Mouse (Mus musculus): ENCODE measurements around the gene 1520401A03Rik. TPM values are rescaled to one million over a fixed set of nuclear protein-coding genes. Genes with fewer than 3 reads are reported as not detected.

1520401A03Rik gene
- polyA plus RNA-seq, 1 experiment from 2014 or later = 0.05 TPM

- H3K9me3 ChIP-seq (replicated peaks) = no peaks in the 10 kb centered on the region
- H3K27me3 ChIP-seq = peaks cover 71% of the 10 kb centered on the region
Observed at GRCm38 (mm10) chr17:23695801-23696200, 26.8 kb downstream of the 1520401A03Rik start.

DNA sequence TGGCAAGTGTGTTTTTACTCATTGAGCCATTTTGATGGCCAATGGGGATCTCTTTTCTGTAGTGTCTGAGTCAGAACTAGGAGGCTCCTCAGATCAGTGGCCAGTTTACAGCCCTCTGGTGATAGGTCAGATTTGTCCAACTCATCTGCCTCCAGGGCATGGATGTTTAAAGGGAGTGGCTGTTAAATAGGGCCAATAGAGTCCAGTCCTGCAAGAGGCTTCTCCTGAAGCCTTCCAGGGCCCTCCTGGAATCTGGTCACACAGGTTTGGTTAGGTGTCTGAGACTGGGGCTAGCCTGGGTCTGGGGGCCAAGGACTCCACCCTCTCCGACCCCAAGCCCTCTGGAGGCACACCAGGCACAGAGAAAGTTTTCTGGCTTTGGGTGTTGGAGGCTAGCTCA, 28.1 kb downstream of the 1520401A03Rik start:
- Histone ChIP-seq H3K27ac (no peak overlapping the region), H3K27me3 (peaks cover 58% of the 10 kb centered on the region), H3K9ac (no peak overlapping the region), H3K4me1 (replicated peaks) (peaks cover 6% of the 10 kb centered on the region), H3K9me3 (replicated peaks) (no peaks in the 10 kb centered on the region), H3K4me2 (no peak overlapping the region), H3K4me3 (replicated peaks) (no peak overlapping the region), H3K36me3 (no peaks in the 10 kb centered on the region)
- DNase-seq (no peak), ATAC-seq (ENCODE audit: low read depth) (no peak)
- WGBS (ENCODE audit: insufficient replicate concordance) = 46% methylated on average over 1 of the region's 1 CpGs

More at GRCm38 (mm10) chr17:23695801-23696200, 26.8 kb downstream of the 1520401A03Rik start:
- 20% methylated on average over 3 of the region's 3 CpGs for WGBS (ENCODE audit: insufficient replicate concordance)
- Histone ChIP-seq H3K9ac (no peak overlapping the region), H3K4me1 (replicated peaks) (peaks cover 10% of the 10 kb centered on the region), H3K36me3 (no peaks in the 10 kb centered on the region), H3K27ac (no peak overlapping the region), H3K4me2 (no peak overlapping the region), H3K4me3 (replicated peaks) (no peak overlapping the region)
- ATAC-seq (ENCODE audit: low read depth) (no peak), DNase-seq (no peak)

DNA sequence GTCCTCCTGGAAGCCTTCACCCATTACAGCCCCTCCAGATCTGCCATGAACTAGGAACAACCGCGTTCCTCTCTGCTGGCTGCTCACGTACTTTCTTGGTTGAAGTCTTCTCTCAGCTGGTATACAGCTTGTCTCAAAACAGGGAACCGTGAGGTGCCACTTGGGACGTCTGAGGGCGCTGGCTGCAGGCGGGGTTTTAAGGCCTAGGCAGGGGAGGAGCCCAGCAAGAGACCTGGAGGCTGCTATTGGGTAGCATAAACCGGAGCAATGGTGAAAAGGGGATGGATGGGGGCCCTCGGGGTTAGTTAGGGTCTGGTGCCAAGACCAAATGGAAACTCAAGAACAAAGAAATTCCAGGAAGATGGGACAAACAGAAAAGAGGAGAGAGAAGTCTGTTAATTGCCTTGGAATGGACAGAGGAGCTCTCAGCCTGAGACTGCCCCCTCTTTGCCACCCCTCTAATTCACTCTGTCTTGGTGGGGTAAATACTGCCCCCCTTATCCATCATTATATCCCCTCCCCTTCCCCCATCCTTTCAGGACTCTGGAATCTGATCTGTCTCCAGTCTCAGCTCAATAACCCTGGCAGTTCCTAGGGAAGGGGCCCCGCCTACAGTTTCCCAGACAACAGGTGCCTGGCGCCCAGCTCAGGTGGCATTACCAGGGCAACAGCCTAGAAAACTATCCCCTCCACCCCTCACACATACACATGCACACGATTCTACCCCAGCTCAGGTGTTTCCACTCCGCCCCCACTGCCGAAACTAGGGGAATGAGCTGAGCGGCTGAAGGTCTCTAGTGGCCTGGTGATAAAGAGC, 38.5 kb downstream of the 1520401A03Rik start, which contains the start of gene Cldn9:
Cldn9 (minus strand) TSS at position 171 of the 817 bp plus-strand sequence.
- Histone ChIP-seq H3K27me3 (peaks cover 65% of the 10 kb centered on the region), H3K4me3 (replicated peaks) (no peak within 1 kb of the TSS), H3K9me3 (replicated peaks) (no peaks in the 10 kb centered on the region), H3K36me3 (no peaks in the 10 kb centered on the region), H3K4me1 (replicated peaks) (peaks cover 5% of the 10 kb centered on the region; the same call in 1 of the 2 replicates), H3K27ac (no peak within 1 kb of the TSS), H3K4me2 (no peak within 1 kb of the TSS), H3K9ac (no peak within 1 kb of the TSS)
- ATAC-seq (ENCODE audit: low read depth) (no peak), DNase-seq (no peak)
- WGBS (ENCODE audit: insufficient replicate concordance) = 24% methylated on average over 15 of the region's 15 CpGs

GRCm38 (mm10) chr17:23683226-23683625, 39.4 kb downstream of the 1520401A03Rik start:
- no peak overlapping the region for H3K4me2 ChIP-seq

DNA sequence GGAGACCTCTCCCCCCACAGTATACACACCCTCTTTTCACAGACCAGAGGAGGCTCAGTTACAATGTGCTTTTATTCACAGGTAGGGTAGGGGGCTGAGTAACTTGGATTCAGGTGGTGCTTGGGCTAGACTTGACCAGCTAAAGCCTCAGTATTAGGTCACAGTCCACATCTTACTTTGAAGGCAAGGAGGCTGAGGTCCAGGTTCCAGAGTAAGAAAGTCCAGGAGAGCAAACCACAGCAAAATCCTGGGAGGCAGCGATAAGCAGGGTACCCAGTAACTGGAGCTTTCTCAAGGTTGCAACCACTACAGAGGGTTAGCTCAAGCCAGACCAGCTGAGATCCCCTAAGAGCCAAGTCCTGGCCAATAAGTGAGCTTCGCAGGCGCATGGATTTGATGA, 40.1 kb downstream of the 1520401A03Rik start:
- Histone ChIP-seq H3K27me3 (peaks cover 80% of the 10 kb centered on the region), H3K9ac (no peak overlapping the region), H3K9me3 (replicated peaks) (no peaks in the 10 kb centered on the region), H3K36me3 (no peaks in the 10 kb centered on the region), H3K4me1 (replicated peaks) (peaks cover 11% of the 10 kb centered on the region), H3K4me2 (no peak overlapping the region), H3K27ac (no peak overlapping the region), H3K4me3 (replicated peaks) (no peak overlapping the region)
- WGBS (ENCODE audit: insufficient replicate concordance) = 47% methylated on average over 3 of the region's 3 CpGs
- ATAC-seq (ENCODE audit: low read depth) = no peak
- no peak for DNase-seq

More at GRCm38 (mm10) chr17:23683226-23683625, 39.4 kb downstream of the 1520401A03Rik start:
- Histone ChIP-seq H3K4me1 (replicated peaks) (peaks cover 5% of the 10 kb centered on the region; the same call in 1 of the 2 replicates), H3K4me3 (replicated peaks) (no peak overlapping the region), H3K27ac (no peak overlapping the region), H3K9me3 (replicated peaks) (no peaks in the 10 kb centered on the region), H3K9ac (no peak overlapping the region), H3K36me3 (no peaks in the 10 kb centered on the region), H3K27me3 (peaks cover 73% of the 10 kb centered on the region)
- DNase-seq = no peak
- 22% methylated on average over 15 of the region's 15 CpGs for WGBS (ENCODE audit: insufficient replicate concordance)
- 0 out of 2 replicates have a peak, but pooled peaks have one; percentile 20 for ATAC-seq (ENCODE audit: low read depth)

DNA sequence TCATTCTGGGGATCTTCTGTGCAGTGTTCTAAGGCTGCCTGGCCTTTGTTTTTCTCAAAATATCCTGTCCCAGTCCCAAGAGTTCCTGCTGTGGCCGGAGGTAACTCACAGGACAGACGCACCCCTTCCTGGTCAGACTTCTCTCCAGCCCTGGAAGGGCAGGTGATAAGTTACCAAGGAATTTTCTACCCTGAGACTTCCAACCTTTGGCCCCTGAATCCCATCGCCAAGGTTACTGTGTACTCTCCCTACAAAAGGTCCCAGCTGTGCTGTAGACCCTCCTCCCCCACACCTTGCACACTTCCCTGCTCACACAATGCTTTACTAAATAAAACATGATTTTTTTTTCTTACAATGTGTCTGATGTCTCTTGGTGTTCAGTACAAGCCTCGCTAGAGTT, 40.5 kb downstream of the 1520401A03Rik start:
- DNase-seq (no peak), ATAC-seq (ENCODE audit: low read depth) (no peak)
- Histone ChIP-seq H3K4me1 (replicated peaks) (peaks cover 15% of the 10 kb centered on the region), H3K27me3 (peaks cover 84% of the 10 kb centered on the region), H3K36me3 (no peaks in the 10 kb centered on the region), H3K9ac (no peak overlapping the region), H3K27ac (no peak overlapping the region), H3K9me3 (replicated peaks) (no peaks in the 10 kb centered on the region), H3K4me3 (replicated peaks) (no peak overlapping the region), H3K4me2 (no peak overlapping the region)
- 29% methylated on average over 4 of the region's 4 CpGs for WGBS (ENCODE audit: insufficient replicate concordance)

DNA sequence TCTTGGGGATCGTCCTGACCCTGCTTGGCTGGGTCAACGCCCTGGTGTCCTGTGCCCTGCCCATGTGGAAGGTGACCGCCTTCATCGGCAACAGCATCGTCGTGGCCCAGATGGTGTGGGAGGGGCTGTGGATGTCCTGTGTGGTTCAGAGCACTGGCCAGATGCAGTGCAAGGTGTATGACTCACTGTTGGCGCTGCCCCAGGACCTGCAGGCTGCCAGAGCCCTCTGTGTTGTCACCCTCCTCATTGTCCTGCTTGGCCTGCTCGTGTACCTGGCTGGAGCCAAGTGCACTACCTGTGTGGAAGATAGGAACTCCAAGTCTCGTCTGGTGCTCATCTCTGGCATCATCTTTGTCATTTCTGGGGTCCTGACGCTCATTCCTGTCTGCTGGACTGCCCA, 41.5 kb downstream of the 1520401A03Rik start:
- 49% methylated on average over 10 of the region's 10 CpGs for WGBS (ENCODE audit: insufficient replicate concordance)
- no peak for DNase-seq

DNA sequence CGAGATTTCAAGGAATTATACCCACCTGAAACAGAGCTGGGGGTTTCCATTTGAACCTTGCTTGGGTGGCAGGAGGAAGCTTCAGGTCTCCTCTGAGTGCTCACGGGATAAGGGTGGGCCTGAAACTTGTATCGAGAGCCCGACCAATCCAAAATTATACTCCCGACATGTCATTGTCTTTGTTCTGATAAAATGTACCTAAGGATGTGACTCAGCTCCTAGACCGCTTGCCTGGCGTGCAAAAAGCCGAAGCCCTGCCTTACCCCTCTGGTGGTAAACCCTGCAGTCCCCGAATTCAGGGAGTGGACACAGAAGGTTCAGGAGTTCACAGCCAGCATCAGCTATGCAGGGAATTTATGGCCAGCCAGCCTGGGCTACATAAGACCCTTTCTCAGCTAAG, 42.2 kb downstream of the 1520401A03Rik start:
- Histone ChIP-seq H3K27me3 (peaks cover 99% of the 10 kb centered on the region), H3K4me3 (replicated peaks) (no peak overlapping the region), H3K4me2 (no peak overlapping the region)

More for the DNA sequence above, 41.5 kb downstream of the 1520401A03Rik start:
- no peak for ATAC-seq (ENCODE audit: low read depth)
- Histone ChIP-seq H3K27ac (no peak overlapping the region), H3K36me3 (no peaks in the 10 kb centered on the region), H3K4me2 (no peak overlapping the region), H3K9ac (no peak overlapping the region), H3K4me1 (replicated peaks) (peaks cover 25% of the 10 kb centered on the region), H3K27me3 (peaks cover 94% of the 10 kb centered on the region), H3K9me3 (replicated peaks) (no peaks in the 10 kb centered on the region), H3K4me3 (replicated peaks) (no peak overlapping the region)

GRCm38 (mm10) chr17:23679127-23679835, 43.3 kb downstream of the 1520401A03Rik start, which contains the start of gene Cldn6:
Gene Cldn6 (plus strand): TSS chr17:23679249.
- Histone ChIP-seq H3K4me1 (replicated peaks) (peaks cover 43% of the 10 kb centered on the region), H3K4me2 (peak within 1 kb of the TSS; percentile 40), H3K27ac (no peak within 1 kb of the TSS), H3K27me3 (peaks cover 99% of the 10 kb centered on the region), H3K36me3 (no peaks in the 10 kb centered on the region), H3K9ac (no peak within 1 kb of the TSS), H3K9me3 (replicated peaks) (no peaks in the 10 kb centered on the region), H3K4me3 (replicated peaks) (peak within 1 kb of the TSS; percentile 21; the same call in 1 of the 2 replicates)
- 7% methylated on average over 38 of the region's 38 CpGs for WGBS (ENCODE audit: insufficient replicate concordance)
- ATAC-seq (ENCODE audit: low read depth) (no peak), DNase-seq (no peak)

More for the DNA sequence above, 42.2 kb downstream of the 1520401A03Rik start:
- H3K36me3 ChIP-seq = no peaks in the 10 kb centered on the region
- no peak for DNase-seq
- H3K4me1 ChIP-seq (replicated peaks) = peaks cover 33% of the 10 kb centered on the region
- WGBS (ENCODE audit: insufficient replicate concordance) = 47% methylated on average over 9 of the region's 9 CpGs
- H3K9me3 ChIP-seq (replicated peaks) = no peaks in the 10 kb centered on the region
- no peak overlapping the region for H3K9ac ChIP-seq
- no peak for ATAC-seq (ENCODE audit: low read depth)
- H3K27ac ChIP-seq = no peak overlapping the region

DNA sequence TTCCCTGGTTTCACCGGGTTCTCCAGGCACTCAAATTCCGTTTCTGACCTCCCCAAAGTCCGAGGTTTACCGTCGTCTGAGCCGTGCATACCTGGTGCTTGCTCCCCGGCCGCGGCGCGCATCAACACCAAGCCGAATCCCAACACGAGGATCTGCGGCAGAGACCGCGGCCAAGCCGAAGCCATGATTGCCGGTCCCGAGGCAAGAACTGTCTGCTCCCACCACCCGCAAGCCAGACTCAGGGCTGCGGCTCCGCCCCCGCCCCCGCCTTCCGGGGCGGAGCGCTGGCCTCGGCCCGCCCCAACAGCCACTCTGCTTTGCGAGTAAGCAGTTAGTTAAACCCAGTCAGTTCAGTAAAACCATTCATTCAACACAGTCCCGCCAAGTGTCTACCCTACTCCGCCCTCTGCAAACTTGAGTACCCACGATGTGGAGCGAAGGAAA, 45.3 kb downstream of the 1520401A03Rik start, which contains the start of gene Tnfrsf12a:
Tnfrsf12a (minus strand) TSS at position 233 of the 444 bp plus-strand sequence.
- H3K9ac ChIP-seq = peak within 1 kb of the TSS; percentile 67
- no peaks in the 10 kb centered on the region for H3K9me3 ChIP-seq (replicated peaks)
- H3K27me3 ChIP-seq = peaks cover 79% of the 10 kb centered on the region
- ATAC-seq (ENCODE audit: low read depth) (peak; percentile 26), DNase-seq (peak; percentile 76)
- WGBS (ENCODE audit: insufficient replicate concordance) = under 1% methylated on average over 34 of the region's 34 CpGs
- peak within 1 kb of the TSS; percentile 63 for H3K4me3 ChIP-seq (replicated peaks)
- H3K27ac ChIP-seq = no peak within 1 kb of the TSS
- peaks cover 58% of the 10 kb centered on the region for H3K4me1 ChIP-seq (replicated peaks)
- H3K4me2 ChIP-seq = peak within 1 kb of the TSS; percentile 89
- H3K36me3 ChIP-seq = no peaks in the 10 kb centered on the region

GRCm38 (mm10) chr17:23676473-23677031, 46.0 kb downstream of the 1520401A03Rik start:
- ATAC-seq (ENCODE audit: low read depth) = no peak
- Histone ChIP-seq H3K27ac (no peak overlapping the region), H3K4me3 (replicated peaks) (peak overlapping the region; percentile 63), H3K27me3 (peaks cover 72% of the 10 kb centered on the region), H3K36me3 (no peaks in the 10 kb centered on the region), H3K4me2 (peak overlapping the region; percentile 89), H3K9me3 (replicated peaks) (no peaks in the 10 kb centered on the region), H3K9ac (peak overlapping the region; percentile 67), H3K4me1 (replicated peaks) (peaks cover 58% of the 10 kb centered on the region)
- 2% methylated on average over 37 of the region's 37 CpGs for WGBS (ENCODE audit: insufficient replicate concordance)
- no peak for DNase-seq

Measured in liver, embryonic 13.5 days (tissue).